Mouse (Mus musculus) A20 (cell line): ENCODE data around the gene Gper1.

Experiments used
- DNase-seq: peaks from one replicate; pipeline ENCODE4 v3.0.0-alpha.2; 2011; ENCODE audit warnings: low read depth, low spot score

The Gper1 gene

GRCm38 (mm10) chr5:139423026-139423865 lies at the start of gene Gper1:
TSS of gene Gper1 (plus strand) at chr5:139423151.
- DNase-seq, result no peak

GRCm38 (mm10) chr5:139373889-139374444 lies 49.0 kb upstream of the Gper1 start:
- no peak for DNase-seq

GRCm38 (mm10) chr5:139374841-139375240 lies 48.1 kb upstream of the Gper1 start:
- no peak for DNase-seq

GRCm38 (mm10) chr5:139377468-139378270 lies 45.3 kb upstream of the Gper1 start, which contains the start of gene Gpr146:
TSS of gene Gpr146 (plus strand) at chr5:139377697.
- DNase-seq, result no peak

GRCm38 (mm10) chr5:139378271-139378556 lies 44.7 kb upstream of the Gper1 start:
- DNase-seq, result no peak

- no peak for DNase-seq
Measured at GRCm38 (mm10) chr5:139378986-139379629, 43.8 kb upstream of the Gper1 start.

GRCm38 (mm10) chr5:139379771-139380384 lies 43.1 kb upstream of the Gper1 start:
- DNase-seq, result no peak

GRCm38 (mm10) chr5:139380385-139381248 lies 42.3 kb upstream of the Gper1 start:
- peak; percentile 78 for DNase-seq

- DNase-seq, result peak; percentile 65
Measured at GRCm38 (mm10) chr5:139381586-139382513, 41.1 kb upstream of the Gper1 start.

- DNase-seq, result no peak
Measured at GRCm38 (mm10) chr5:139382760-139383159, 40.2 kb upstream of the Gper1 start.

GRCm38 (mm10) chr5:139383234-139383633 lies 39.7 kb upstream of the Gper1 start:
- no peak for DNase-seq

GRCm38 (mm10) chr5:139384531-139384930 lies 38.4 kb upstream of the Gper1 start:
- no peak for DNase-seq

- no peak for DNase-seq
Measured at GRCm38 (mm10) chr5:139386047-139386446, 36.9 kb upstream of the Gper1 start.

GRCm38 (mm10) chr5:139387329-139388194 lies 35.4 kb upstream of the Gper1 start:
- no peak for DNase-seq

- DNase-seq, result no peak
Measured at GRCm38 (mm10) chr5:139388195-139388570, 34.8 kb upstream of the Gper1 start.

- DNase-seq, result no peak
Measured at GRCm38 (mm10) chr5:139388694-139389675, 34.0 kb upstream of the Gper1 start.

GRCm38 (mm10) chr5:139389676-139390061 lies 33.3 kb upstream of the Gper1 start:
- no peak for DNase-seq
